Mouse (Mus musculus): ENCODE measurements around the gene Arrb1. TPM values are rescaled to one million over a fixed set of nuclear protein-coding genes. Genes with fewer than 3 reads are reported as not detected.
"Not testable (repeated sequence)": the region's sequence is repeated elsewhere in the genome, so short reads cannot be mapped to it uniquely, and the experiment has no call there.

Gene Arrb1
- polyA plus RNA-seq (2015; fragmentation: Nextera tagmentation; extraction: Ambion mirVana): 17.5 and 19.1 TPM in 2 replicates

DNA sequence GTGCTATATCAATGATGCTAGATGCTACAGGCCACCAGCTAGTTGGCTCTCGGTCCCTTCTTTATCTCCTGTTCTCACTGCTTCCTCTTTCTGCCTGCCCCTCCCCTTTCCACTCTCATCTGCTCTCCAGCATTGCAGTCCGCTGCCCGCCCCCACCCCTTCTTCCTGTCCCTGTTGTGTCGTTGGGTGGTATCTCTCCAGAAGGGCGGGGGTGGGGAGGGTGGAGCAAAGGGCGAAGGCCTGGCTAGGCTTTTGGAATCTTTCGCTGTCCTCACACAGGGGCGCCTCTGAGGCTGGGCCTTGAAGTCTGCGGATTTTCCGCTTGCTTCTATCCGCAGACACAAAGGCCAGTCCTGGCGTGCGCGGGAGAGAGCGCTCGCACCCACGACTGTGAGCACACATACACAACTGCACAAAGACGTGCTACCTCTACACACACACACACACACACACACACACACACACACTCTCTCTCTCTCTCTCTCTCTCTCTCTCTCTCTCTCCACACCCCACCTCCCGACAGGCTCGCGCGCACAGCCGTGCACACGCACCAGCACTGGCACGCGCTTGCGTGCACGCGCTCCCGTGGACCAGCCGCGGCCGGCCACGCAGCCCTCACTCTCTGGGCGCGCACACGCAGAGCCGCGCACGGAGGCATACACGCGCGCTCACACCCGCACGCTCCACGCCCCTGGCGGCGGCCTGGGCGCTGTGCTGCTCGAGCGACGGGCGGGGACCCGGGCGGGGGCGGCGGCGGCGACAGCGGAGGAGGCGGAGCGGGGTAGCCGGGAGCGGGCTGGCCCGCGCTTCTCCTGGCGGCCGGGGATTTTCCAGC lies at the start of gene Arrb1:
Arrb1 (plus strand) TSS at position 566 of the 835 bp plus-strand sequence.
- H3K27ac ChIP-seq (replicated peaks): peak within 1 kb of the TSS; percentile 93
- no peaks in the 10 kb centered on the region for H3K9me3 ChIP-seq
- peak within 1 kb of the TSS; percentile 57 for H3K4me3 ChIP-seq
- peak; percentile 90 for ATAC-seq (ENCODE audit: low FRiP score, low read depth)
- H3K27me3 ChIP-seq: no peaks in the 10 kb centered on the region
- no peaks in the 10 kb centered on the region for H3K36me3 ChIP-seq
- peak within 1 kb of the TSS; percentile 68 for H3K4me2 ChIP-seq
- peaks cover 55% of the 10 kb centered on the region for H3K4me1 ChIP-seq (replicated peaks)
- WGBS: under 1% methylated on average over 48 of the region's 68 CpGs
- peak within 1 kb of the TSS; percentile 71 for H3K9ac ChIP-seq

DNA sequence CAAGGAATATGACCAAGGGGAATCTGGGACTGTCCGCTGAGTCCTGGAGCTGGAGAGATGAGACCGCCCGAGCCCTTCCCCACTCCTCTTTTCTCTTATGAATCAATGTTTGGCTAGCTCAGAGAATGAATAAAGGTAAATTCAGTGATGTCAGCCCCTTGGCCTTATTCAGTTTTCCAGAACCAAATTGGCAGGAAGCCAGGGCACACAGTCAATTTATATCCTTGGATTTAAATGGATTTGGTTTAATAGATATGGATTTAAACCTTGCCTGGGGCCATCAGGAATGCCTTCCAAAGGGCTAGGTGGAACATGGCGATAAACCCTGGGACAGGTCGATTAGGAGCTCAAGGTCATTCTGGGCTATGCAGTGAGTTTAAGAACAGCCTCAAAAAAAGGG lies 45.6 kb upstream of the Arrb1 start:
- H3K4me1 ChIP-seq (replicated peaks): no peaks in the 10 kb centered on the region
- no peak overlapping the region for H3K4me2 ChIP-seq
- 0 out of 2 replicates have a peak, but pooled peaks cover 3% of the 10 kb centered on the region for H3K27me3 ChIP-seq
- H3K9ac ChIP-seq: no peak overlapping the region
- 79% methylated on average over 5 of the region's 5 CpGs for WGBS
- ATAC-seq (ENCODE audit: low FRiP score, low read depth): no peak
- no peaks in the 10 kb centered on the region for H3K36me3 ChIP-seq
- H3K27ac ChIP-seq (replicated peaks): no peak overlapping the region
- no peak overlapping the region for H3K4me3 ChIP-seq
- H3K9me3 ChIP-seq: 0 out of 2 replicates have a peak, but pooled peaks cover 4% of the 10 kb centered on the region

DNA sequence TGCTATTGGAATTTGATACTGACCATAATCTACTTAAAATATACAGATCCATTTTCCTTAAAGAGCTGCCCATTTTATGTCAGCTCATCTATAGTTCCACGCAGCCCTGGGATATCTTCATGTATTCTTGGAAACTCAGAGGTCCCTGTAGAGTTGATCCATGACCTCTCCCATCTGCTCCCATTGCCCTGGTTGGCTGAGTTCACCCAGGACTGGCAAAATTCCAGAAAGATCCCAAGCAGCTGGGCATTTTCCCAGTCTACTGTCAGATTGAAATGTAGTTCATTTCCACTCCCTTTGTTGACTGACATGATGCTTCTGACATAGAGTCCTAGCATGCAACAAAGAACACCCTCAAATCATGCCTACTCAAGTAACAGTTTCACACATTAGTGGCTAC lies 36.1 kb upstream of the Arrb1 start:
- Histone ChIP-seq H3K9me3 (no peaks in the 10 kb centered on the region), H3K4me1 (replicated peaks) (0 out of 2 replicates have a peak, but pooled peaks cover 3% of the 10 kb centered on the region), H3K27ac (replicated peaks) (no peak overlapping the region), H3K27me3 (no peaks in the 10 kb centered on the region), H3K36me3 (no peaks in the 10 kb centered on the region), H3K4me2 (no peak overlapping the region), H3K9ac (no peak overlapping the region), H3K4me3 (no peak overlapping the region)
- no peak for ATAC-seq (ENCODE audit: low FRiP score, low read depth)
- WGBS: 25% methylated on average over 1 of the region's 1 CpGs

DNA sequence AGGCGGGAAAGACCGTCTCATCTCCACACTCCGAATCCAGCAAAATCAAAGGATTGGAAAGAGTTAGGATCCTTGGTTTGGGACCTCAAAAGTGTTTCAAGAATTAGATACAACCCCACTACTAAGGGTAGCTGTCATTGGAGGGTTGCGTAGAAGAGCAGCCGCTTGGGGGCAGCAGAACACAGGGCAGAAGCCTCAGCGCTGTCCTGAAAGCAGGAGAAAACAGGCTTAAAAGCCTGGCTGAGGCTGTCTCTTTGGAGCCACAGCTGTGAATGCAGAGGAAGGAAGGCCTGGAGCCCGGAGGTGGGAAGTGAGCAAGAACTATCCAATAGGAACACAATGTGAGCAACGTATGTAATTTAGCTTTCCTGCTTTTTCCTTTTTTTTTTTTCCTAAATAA lies 35.1 kb upstream of the Arrb1 start:
- Histone ChIP-seq H3K27ac (replicated peaks) (no peak overlapping the region), H3K4me1 (replicated peaks) (0 out of 2 replicates have a peak, but pooled peaks cover 3% of the 10 kb centered on the region), H3K36me3 (no peaks in the 10 kb centered on the region), H3K9ac (no peak overlapping the region), H3K27me3 (no peaks in the 10 kb centered on the region), H3K4me2 (no peak overlapping the region), H3K9me3 (no peaks in the 10 kb centered on the region), H3K4me3 (no peak overlapping the region)
- ATAC-seq (ENCODE audit: low FRiP score, low read depth): peak; percentile 89
- 4% methylated on average over 8 of the region's 8 CpGs for WGBS

DNA sequence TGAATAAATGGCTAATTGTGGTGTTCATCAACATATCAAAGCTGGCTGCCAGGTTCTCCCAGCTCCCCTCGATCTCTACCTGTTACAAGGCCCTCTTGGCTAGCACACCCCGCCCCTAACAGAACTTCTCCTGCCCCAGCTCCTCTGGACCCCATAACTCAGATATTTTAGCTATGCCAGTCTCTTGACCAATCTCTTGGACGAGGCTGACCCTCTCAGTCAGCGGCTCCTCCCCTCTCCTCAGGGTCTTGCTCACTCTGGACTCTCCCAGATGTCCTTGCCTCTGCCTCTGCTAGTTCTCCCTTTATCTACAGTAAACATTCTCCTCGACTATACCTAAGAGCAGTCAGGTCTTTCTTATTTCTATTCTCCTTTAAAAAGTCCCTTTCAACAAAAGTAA lies 34.6 kb upstream of the Arrb1 start:
- H3K36me3 ChIP-seq: no peaks in the 10 kb centered on the region
- H3K4me3 ChIP-seq: no peak overlapping the region
- no peaks in the 10 kb centered on the region for H3K9me3 ChIP-seq
- WGBS: 34% methylated on average over 5 of the region's 5 CpGs
- no peaks in the 10 kb centered on the region for H3K27me3 ChIP-seq
- no peak for ATAC-seq (ENCODE audit: low FRiP score, low read depth)
- H3K9ac ChIP-seq: no peak overlapping the region
- no peak overlapping the region for H3K4me2 ChIP-seq
- no peak overlapping the region for H3K27ac ChIP-seq (replicated peaks)
- H3K4me1 ChIP-seq (replicated peaks): 0 out of 2 replicates have a peak, but pooled peaks cover 3% of the 10 kb centered on the region

DNA sequence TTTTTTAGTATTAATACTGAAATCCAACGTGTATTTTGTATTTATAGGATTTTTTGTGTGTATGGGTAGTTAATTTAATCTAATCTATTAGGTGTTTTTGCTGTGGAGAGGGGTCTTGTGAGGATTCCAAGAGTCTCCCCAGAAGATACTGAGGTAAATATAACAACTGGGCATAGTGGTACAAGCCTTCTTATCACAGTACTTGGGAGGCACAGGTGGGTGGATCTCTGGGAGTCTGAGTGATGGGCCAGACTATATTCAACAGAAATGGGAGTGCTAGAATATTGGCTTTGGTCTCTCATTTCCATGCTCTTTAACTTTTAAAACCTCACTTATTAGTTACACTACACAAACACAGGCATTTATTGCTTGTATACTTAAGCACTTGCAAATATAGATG lies 34.1 kb upstream of the Arrb1 start:
- no peak for ATAC-seq (ENCODE audit: low FRiP score, low read depth)
- 0 out of 2 replicates have a peak, but pooled peaks cover 3% of the 10 kb centered on the region for H3K4me1 ChIP-seq (replicated peaks)
- H3K9me3 ChIP-seq: no peaks in the 10 kb centered on the region
- no peak overlapping the region for H3K4me3 ChIP-seq
- 48% methylated on average over 1 of the region's 1 CpGs for WGBS
- no peak overlapping the region for H3K27ac ChIP-seq (replicated peaks)
- H3K9ac ChIP-seq: no peak overlapping the region
- H3K36me3 ChIP-seq: no peaks in the 10 kb centered on the region
- H3K4me2 ChIP-seq: no peak overlapping the region
- no peaks in the 10 kb centered on the region for H3K27me3 ChIP-seq

DNA sequence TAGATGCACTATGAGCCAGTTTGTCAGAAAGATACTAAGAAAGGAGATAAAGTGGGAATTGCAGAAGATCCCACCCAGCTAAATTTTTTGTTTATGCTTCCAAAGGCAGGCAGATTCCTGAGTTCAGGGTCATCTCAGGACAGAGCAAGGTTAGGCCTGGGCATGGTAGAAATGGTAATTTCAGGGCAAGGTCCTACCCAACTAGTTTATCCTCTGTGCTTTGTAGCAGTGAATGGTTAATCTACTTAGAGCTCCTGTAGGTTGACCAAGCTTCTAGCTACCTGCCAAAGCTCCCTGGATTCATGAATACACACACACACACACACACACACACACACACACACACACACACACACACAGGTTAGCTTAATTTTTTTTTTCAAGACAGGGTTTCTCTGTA lies 30.7 kb upstream of the Arrb1 start:
- no peak overlapping the region for H3K4me2 ChIP-seq

DNA sequence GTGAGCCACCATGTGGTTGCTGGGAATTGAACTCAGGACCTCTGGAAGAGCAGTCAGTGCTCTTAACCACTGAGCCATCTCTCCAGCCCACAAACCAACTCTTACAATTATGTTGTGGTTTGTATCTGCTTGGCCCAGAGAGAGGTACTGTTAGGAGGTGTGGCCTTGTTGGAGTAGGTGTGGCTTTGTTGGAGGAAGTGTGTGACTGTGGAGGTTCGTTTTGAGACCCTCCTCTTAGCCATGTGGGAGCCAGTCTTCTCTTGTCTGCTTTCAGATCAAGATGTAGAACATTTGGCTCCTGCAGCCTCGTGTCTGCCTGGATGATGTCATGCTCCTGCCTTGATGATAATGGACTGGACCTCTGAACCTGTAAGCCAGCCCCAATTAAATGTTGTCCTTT lies 27.1 kb upstream of the Arrb1 start:
- peaks cover 11% of the 10 kb centered on the region for H3K4me1 ChIP-seq (replicated peaks)
- H3K27me3 ChIP-seq; ATAC-seq (ENCODE audit: low FRiP score, low read depth); H3K36me3 ChIP-seq; H3K4me2 ChIP-seq; H3K27ac ChIP-seq (replicated peaks); H3K9ac ChIP-seq; H3K4me3 ChIP-seq; H3K9me3 ChIP-seq: not testable (repeated sequence)
- WGBS: 39% methylated on average over 2 of the region's 2 CpGs

More for the DNA sequence above, 30.7 kb upstream of the Arrb1 start:
- Histone ChIP-seq H3K36me3 (no peaks in the 10 kb centered on the region), H3K27ac (replicated peaks) (no peak overlapping the region), H3K4me3 (no peak overlapping the region), H3K27me3 (no peaks in the 10 kb centered on the region), H3K9ac (no peak overlapping the region), H3K4me1 (replicated peaks) (0 out of 2 replicates have a peak, but pooled peaks cover 3% of the 10 kb centered on the region), H3K9me3 (no peaks in the 10 kb centered on the region)
- ATAC-seq (ENCODE audit: low FRiP score, low read depth): no peak

DNA sequence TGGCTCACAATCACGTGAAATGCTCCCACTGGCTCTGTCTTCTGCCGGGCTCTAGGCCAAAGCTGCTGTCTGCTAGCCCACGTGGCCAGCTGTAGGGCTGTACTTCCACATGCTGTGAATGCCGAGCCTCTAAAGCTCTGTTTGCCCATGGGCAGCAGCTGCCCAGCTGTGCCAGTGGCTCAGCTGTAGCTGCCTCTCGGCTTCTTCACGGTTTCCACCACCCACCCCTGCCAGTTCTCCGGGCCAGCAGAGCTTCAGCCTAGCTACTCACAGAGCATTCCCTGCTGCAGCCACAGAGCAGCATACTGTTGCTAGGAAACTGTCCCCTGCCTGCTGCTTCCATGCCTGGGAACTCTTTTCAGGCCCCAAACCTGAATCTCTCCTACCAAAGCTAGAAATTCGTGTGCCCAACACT lies 25.2 kb upstream of the Arrb1 start:
- H3K4me3 ChIP-seq: no peak overlapping the region

DNA sequence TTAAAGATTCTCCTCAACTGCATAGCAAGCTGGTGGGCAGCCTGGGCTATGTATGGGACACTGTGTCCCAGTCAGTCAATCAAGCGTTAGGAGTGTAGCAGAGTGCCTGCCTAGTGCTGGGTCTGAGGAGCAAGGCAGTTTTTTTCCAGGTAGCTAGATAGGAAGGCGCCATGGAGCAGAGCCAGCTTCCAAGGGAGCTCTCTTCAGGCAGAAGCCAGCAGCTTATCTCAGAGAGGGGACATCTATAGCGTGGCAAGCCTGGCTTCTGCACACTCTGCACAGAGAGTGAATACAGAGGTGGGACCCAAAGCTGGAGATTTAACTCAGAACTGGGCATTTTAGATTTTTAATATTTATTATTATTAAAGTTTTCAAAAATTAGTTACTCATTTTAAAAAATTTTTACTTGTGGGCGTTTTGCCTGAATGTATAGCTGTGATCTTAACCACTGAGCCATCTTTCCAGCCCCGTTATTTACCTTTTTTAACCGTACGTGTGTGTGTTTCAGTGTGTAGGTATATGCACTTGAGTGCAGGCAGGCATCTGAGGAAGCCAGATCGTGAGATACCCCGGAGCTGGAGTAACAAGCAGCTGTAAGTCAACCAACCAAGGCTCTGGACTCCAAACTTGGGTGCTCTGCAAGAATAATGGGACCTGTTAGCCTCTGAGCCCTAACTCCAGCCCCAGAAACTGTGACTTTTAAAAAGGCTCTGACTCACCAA lies 19.0 kb upstream of the Arrb1 start:
- Histone ChIP-seq H3K27me3 (no peaks in the 10 kb centered on the region), H3K4me2 (no peak overlapping the region), H3K4me3 (no peak overlapping the region), H3K9me3 (no peaks in the 10 kb centered on the region), H3K9ac (no peak overlapping the region), H3K36me3 (no peaks in the 10 kb centered on the region), H3K4me1 (replicated peaks) (no peaks in the 10 kb centered on the region), H3K27ac (replicated peaks) (no peak overlapping the region)
- 87% methylated on average over 9 of the region's 9 CpGs for WGBS
- no peak for ATAC-seq (ENCODE audit: low FRiP score, low read depth)

More for the DNA sequence above, 25.2 kb upstream of the Arrb1 start:
- peak; percentile 93 for ATAC-seq (ENCODE audit: low FRiP score, low read depth)
- Histone ChIP-seq H3K9me3 (no peaks in the 10 kb centered on the region), H3K27ac (replicated peaks) (peak overlapping the region; percentile 74), H3K4me1 (replicated peaks) (peaks cover 11% of the 10 kb centered on the region), H3K36me3 (no peaks in the 10 kb centered on the region), H3K9ac (peak overlapping the region; percentile 27; the same call in 1 of the 2 replicates), H3K27me3 (no peaks in the 10 kb centered on the region), H3K4me2 (peak overlapping the region; percentile 50)
- WGBS: 2% methylated on average over 8 of the region's 8 CpGs

DNA sequence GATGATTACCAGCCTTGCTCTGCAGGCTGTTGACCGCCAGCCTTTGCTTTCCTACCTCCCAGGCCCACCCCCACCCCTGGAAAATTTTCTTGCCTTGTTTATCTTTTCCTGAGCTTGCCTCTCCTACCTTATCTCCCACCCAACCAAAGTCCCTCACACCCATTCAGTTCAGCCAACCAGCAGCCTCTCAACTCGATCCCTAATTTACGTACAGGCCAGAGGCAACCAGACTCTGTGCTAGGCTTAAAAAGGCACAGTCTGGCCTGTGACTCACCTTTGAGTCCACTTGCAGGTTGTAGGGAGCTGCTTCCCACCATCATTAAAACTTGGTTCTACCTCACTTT lies 18.5 kb upstream of the Arrb1 start:
- no peak overlapping the region for H3K27ac ChIP-seq (replicated peaks)
- H3K4me2 ChIP-seq: no peak overlapping the region
- H3K4me1 ChIP-seq (replicated peaks): no peaks in the 10 kb centered on the region
- H3K9me3 ChIP-seq: no peaks in the 10 kb centered on the region
- WGBS: 93% methylated on average over 3 of the region's 3 CpGs
- no peak overlapping the region for H3K4me3 ChIP-seq
- H3K27me3 ChIP-seq: no peaks in the 10 kb centered on the region
- H3K9ac ChIP-seq: no peak overlapping the region
- H3K36me3 ChIP-seq: no peaks in the 10 kb centered on the region
- no peak for ATAC-seq (ENCODE audit: low FRiP score, low read depth)

DNA sequence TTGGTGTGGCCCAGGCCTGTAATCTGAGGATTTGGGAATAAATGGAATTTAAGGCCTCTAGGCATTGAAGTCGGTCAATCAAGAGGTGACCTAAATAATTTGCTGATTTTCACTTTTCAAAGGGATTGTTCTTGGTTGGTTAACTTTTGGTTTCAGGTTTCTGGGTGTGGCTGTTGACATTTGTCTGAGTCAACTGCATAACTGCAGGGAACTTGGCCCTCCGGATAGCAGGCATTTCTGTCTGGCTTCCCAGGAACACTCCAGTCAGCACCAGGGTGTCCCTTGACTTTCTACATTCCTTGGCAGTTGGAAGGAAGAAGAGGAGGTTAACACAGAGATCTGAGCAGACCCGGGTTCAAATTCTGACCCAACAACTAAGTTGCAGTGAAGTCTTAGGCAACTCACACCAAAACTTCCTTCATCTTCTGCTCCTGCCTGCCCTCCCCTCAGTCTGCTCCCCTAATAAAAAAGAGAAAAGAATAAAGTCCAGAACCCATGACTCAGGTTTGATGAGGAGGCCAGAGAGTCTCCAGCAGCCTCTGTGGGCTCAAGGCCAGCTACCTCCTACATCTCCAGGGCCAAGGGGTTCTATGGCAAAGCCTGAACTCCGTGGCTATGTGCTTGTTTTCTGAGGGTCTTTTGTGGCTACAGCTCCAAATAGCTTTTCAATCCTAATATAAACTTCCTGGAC lies 16.2 kb upstream of the Arrb1 start:
- Histone ChIP-seq H3K27me3 (no peaks in the 10 kb centered on the region), H3K27ac (replicated peaks) (no peak overlapping the region), H3K4me2 (no peak overlapping the region), H3K4me3 (no peak overlapping the region), H3K36me3 (no peaks in the 10 kb centered on the region), H3K4me1 (replicated peaks) (no peaks in the 10 kb centered on the region), H3K9ac (no peak overlapping the region), H3K9me3 (no peaks in the 10 kb centered on the region)
- WGBS: 70% methylated on average over 4 of the region's 4 CpGs
- ATAC-seq (ENCODE audit: low FRiP score, low read depth): no peak
